Mouse (Mus musculus) mature B cell (primary cell): ENCODE data around the gene Lpgat1.

Experiments
- in situ Hi-C: fragments of 300-500 bp; cut with MboI; formaldehyde crosslinking; loops from 2 replicates; pipeline ENCODE4 v1.14.3; 2019

The Lpgat1 gene

DNA sequence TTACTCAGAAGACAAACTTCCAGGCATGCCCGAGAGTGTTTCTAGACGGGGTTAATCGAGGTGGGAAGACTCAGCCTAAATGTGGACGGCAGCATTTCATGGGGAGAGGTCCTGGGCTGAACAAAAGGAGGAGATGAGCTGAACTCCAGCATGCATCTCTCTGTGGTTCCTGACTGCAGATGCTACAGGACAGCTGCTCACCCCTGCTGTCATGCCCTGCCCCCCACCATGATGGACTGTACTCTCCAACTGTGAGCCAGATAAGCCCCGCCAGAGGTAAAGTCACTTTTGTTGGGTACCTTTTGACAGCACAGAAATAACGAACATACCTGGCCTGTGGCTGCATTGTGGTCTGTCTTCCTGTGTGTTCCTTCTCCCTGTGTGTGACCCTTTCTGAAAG lies 88.2 kb downstream of the Lpgat1 start:
- in situ Hi-C loops, result no loop called here

DNA sequence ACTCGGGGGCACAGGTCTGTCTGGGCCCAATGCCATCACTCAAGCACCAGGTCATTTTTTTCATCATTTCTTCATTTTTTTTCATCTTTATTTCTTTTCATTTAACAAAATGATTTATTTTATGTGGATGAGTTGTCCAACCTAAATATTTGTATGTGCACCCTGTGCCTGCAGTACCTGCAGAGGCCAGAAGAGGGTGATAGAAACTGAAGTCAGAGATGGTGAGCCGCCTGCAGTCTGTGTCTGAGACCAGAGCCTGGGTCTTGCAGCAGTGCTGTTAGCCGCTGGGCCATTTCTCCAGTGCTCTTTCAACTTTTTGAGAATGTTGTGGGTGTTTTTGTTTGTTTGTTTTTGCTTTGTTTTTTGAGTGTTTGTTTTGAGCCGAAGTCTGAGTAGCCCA lies 89.1 kb downstream of the Lpgat1 start:
- in situ Hi-C loops, result no loop called here

DNA sequence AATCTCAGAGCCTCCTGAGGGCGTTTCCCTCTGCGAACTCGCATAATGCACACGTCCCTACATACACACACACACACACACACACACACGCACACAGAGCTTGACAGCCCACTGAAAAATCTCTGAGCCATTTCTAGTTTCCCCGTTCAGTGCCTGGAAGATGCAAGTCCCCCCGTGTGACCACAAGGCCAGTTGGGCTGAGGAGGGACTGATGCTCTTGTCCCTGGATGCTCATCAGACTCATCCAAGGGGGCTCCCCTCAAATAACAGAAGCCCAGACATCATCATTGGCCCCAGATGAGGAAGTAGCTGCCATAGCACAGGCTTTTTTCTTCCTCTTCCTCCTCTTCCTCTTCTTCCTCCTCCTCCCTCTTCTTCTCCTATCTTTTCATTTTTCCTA lies 90.3 kb downstream of the Lpgat1 start:
- in situ Hi-C loops, result no loop called here

DNA sequence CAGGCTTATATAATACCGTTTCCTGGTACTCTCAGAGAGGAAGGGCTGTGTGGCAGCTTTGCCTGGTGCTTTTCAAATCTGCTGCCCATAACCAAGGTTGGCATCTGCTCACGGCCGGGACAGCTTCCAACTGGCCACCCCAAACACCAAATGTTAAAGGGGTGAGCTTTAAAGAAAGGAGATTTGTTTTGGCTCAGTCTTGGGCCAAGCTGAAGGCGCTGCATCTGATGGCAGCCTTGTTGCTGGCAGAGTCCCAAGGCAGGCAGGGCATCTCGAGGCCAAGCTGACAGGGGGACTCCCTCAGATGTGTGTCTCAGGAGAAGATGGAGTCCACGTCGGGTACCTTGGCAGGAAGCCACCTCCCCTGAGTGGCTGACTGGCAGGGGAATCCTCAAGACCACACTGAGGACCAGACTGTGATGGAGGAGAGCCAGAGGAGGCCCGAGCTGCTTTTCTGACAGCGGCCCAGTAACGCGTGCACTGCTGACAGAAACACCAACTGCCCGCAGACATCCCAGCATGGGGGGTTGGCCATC lies 91.1 kb downstream of the Lpgat1 start:
- in situ Hi-C loops, result no loop called here

DNA sequence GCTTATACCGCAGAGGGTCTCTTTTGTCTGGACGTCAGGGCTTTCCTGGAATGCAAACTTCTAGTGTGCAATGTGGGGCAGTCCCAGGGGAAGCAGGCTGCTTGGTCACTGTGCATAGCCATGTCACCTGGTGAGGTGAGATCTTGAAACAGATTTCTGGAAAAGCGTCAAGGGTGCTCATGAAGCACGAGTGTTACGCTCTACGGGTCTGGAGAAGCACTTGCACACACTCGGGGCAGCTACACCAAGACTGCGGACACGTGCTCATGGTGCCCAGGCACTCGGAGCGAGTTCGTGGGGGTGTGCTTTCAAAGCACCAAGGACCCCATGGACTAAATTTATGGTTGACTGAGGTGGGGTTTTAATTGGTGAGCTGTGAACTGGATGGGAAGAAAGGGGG lies 94.1 kb downstream of the Lpgat1 start:
- in situ Hi-C loops, result loop anchor here (10.0 kb wide), 2 partner anchors 87 to 227 kb away; no protein-coding TSS in a partner anchor

DNA sequence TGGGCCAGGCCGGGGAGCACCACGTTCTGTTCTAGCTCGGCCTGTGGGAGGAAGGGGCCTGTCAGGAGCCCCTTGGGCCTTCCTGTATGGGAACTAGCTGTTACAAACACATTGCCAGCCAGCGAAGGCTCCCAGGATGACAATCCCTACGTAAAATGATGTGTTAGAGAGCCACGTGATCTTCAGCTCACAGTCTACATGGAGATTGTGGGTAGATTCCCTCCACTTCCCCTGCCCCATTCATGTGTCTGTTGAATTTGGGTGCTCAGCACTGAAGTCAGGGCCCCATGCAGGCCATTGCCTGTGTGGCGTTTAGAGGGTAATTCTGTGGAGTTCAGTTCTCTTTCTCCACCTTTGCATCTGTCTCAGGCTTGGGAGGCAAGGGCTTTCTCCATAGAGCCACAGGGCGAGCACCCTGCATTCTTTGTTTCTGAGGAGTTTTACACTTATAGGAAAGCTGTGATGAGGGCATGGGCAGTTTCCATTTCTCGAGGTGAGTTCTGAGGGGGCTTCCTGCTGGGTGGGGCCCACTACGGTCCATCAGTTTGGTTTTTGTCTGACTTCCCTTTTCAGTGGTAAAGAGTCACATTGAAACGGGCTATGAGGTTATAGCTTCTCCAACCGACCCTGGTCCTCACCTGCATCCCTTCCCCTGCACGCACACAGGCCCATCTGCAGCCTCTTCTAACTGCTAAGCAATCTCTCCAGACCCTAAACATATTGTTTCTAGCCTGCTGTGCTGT lies 95.5 kb downstream of the Lpgat1 start:
- in situ Hi-C loops, result loop anchor here (10.0 kb wide), 2 partner anchors 88 to 228 kb away; no protein-coding TSS in a partner anchor

DNA sequence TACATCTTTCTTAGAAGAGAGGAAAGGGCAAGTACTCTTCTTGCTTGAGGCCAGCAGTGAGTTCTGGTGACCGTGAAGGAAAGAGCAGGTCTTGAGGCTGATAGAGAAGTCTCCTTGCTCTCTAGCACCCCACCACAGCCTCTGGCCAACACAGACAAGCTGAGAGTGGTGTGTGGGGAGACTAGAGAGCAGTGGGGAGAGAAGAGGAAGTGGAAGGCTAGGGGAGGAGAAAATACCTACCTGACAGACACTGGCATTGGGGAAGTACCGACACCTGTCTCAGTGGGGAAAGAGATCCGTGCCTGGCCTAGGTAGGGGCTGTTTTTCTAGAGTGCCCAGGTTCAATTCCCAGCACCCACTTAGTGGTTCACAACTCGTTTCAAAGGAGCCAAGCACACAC lies 96.6 kb downstream of the Lpgat1 start:
- in situ Hi-C loops, result loop anchor here (10.0 kb wide), 2 partner anchors 89 to 229 kb away; no protein-coding TSS in a partner anchor

DNA sequence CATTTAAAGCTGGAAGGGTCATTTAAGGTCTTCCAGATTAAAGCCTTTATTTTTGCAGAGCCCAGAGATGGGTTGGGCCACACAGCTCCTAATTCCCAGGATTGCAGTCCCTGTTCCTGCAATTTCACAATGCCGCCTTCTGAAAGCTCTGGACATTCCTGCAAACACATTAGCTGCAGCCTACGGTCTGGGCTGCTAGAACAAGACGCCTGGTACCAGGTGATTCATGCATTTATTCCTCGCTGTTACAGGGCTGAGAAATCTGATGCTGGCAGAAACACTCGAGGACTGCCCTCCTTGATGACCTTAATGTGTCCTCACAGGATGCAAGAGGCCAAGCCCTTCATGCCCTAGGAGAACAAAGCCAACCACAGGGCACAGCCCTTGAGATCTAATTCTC lies 97.3 kb downstream of the Lpgat1 start:
- in situ Hi-C loops, result loop anchor here (10.0 kb wide), 2 partner anchors 90 to 230 kb away; no protein-coding TSS in a partner anchor

DNA sequence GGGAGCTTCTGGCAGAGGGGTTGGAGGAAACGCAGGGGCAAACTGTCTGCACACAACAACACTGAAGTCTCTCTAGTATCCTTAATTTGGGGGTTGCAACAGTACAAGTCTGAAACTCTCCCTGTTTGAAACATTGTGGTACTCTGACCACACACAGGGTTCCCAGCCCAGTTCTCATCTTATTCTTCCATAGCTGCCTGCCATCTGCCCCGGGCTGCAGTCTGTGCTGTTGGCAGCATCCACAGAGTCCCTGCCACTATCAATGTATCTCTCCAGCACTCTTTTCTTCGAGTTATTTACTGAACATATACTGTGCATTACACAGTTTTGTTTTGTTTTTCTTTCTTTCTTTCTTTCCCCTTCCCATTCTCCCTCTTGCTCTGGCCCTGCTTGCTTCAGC lies 99.0 kb downstream of the Lpgat1 start:
- in situ Hi-C loops, result loop anchor here (10.0 kb wide), 2 partner anchors 92 to 232 kb away; no protein-coding TSS in a partner anchor

DNA sequence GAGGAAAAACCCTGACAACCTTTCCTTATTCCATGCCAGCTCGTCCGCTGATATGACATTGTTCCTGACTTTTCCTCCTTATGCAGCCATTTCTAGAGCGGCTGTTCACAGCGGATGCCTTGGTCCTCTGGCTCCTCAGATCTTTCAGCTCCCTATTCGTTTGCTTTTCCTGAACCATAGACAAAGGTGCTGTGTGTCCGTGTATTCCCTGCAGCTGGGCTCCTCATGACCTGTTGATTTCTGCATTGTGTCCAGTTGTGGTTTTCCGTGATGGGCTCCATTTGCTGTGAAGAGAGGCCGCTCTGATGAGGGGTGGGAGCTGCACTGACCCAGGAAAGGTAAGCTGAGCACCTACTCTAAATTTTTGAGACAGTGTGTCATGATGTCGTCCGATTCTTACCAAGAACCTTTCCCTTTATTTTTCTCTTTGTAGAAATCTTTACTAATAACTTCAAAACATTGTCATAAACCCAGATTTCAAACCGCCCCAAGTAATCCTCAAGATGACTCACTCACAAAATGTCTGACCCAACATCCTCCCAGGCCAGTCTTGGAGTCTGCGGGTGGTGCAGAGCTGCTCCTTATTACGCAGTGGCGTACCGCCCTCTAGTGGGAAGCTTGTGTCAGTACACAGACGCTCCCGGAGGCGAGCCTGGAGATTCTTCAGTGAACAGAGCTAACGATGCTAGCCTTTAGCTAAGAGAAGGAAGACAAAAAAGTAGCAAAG lies 99.9 kb downstream of the Lpgat1 start:
- in situ Hi-C loops, result loop anchor here (10.0 kb wide), 2 partner anchors 93 to 233 kb away; no protein-coding TSS in a partner anchor

DNA sequence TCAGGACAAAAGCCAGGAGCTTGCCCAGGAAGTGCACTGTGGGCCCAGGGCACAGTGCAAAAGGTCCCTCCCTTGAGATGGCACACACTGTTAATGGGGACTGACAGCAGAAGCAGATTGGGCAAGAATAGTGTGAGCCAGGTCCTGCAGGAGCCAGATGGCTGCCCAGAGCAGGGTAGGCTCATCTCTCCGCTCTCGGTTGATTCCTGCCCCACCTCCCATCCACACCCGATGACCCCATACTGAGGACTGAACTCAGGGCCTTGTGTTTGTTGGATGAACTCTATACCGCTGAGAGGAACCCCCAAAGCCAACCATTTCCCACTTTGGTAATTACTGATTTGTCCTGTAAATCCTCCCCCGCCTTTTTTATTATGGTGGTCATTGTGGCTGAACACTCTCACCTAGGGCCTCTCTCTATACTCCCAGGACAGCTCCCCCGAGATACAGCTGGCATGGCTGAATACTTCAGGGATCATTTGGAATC lies 100.6 kb downstream of the Lpgat1 start:
- in situ Hi-C loops, result loop anchor here (10.0 kb wide), 2 partner anchors 93 to 233 kb away; no protein-coding TSS in a partner anchor

DNA sequence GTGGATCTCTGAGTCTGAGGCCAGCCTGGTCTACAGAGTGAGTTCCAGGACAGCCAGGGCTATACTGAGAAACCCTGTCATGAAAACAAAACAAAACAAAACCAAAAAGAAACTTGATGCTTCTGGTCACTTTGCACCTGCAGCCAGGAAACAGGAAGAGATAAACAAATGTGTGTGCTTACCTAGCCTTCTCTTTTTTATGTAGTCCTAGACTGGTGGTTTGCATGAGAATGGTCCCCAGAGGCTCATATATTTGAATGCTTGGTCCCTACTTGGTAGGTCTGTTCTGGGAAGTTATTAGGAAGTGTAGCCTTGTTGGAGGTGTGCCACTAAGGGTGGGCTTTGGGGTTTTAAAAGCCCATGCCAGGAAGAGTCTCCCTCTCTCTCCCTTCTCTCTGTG lies 101.4 kb downstream of the Lpgat1 start:
- in situ Hi-C loops, result loop anchor here (10.0 kb wide), 2 partner anchors 94 to 234 kb away; no protein-coding TSS in a partner anchor

DNA sequence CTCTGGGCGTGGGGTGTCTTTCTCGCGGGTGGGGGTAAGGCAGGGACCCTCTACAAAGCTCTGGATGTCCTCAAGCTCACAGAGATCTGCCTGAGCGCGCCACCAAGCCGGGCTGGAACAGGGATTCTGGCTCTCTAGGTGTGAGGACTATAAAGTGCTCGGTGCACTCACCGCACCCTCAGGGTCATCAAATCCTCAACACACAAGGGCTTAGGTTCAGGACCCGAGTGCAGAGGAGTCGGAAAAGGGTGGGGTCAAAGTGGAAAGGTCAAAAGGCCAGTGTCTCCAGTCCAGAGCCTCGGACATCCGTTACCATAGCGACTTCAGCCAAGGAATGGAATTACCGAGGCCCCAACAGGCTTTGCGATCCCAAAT lies 103.3 kb downstream of the Lpgat1 start:
- in situ Hi-C loops, result no loop called here

DNA sequence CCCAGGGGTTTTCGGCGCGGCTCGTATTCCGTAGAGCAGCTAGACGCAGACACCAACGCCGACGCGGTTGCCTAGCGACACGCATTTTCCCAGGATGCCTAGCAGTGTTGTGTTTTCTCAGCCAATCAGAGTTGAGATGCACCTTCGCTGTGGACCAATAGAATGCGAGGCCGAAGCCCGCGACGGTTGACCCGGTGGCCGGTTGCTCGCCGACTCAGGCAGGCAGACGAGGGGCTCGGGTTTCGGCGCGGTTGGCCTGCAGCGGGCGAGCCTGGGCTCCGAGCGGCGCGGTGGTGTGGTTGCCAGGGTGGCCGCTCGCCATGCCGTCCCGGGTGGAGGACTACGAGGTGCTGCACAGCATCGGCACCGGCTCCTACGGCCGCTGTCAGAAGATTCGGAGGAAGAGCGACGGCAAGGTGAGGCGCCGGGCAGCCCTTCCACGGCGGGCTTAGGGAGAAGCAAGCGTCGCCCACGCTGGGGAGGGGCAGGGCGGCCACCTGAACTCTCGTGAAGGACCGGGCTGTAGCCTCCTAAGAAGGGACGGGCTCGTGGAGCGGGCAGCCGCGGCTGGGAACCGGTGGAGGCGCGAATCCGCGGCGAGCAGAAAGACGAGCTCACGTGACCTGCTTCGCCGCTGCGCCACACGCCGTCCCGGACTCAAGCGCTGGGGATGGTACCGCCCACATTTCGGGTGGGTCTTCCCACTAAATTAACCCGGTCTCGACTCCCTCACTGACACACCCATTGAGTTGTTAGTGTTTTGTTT lies 103.9 kb downstream of the Lpgat1 start, which contains the start of gene Nek2:
TSS of gene Nek2 (plus strand) at position 119 of the 766 bp plus-strand sequence.
- in situ Hi-C loops, result no loop called here

DNA sequence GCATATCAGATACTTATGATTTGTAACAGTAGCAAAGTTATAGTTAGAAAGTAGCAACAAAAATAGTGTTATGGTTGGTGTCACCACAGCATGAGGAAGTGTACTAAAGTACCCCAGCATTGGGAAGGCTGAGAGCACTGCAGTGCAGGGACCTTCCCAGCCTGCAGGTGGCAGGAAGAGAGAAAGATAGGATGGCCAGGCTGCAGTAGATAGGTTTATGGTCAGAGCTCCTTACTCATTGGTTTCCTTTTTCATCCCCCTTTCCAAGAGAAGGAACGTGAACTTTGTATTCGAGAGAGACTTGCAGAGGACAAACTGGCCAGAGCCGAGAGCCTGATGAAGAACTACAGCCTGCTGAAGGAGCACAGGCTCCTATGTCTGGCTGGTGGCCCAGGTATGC lies 111.5 kb downstream of the Lpgat1 start:
- in situ Hi-C loops, result loop anchor here (5.0 kb wide), 1 partner anchor 263 kb away; the partner anchor contains the start of gene Traf5

DNA sequence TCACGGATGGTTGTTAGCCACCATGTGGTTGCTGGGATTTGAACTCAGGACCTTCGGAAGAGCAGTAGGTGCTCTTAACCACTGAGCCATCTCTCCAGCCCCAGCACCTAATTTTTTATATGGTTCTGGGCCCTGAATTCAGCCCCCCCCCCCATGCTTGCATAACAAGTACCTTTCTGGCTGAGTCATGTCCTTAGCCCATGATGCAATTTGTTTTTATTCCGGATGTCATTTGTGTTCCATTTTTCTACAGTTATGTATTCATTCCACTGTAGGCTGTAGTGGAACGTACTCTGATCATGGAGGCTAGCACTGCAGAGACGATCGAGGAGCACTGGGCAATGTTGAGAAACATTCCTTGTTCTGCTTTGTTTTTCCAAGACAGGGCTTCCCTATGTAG lies 115.8 kb downstream of the Lpgat1 start:
- in situ Hi-C loops, result loop anchor here (10.0 kb wide), 1 partner anchor 81 kb away; no protein-coding TSS in a partner anchor
